Mouse (Mus musculus): ENCODE results near the gene Antxr1. TPM values are rescaled to one million over a fixed set of nuclear protein-coding genes. Genes with fewer than 3 reads are reported as not detected.

Gene Antxr1
- polyA plus RNA-seq, 1 experiment from 2014 or later, result 0.47 TPM

GRCm38 (mm10) chr6:87248226-87248834 is 87.3 kb downstream of the Antxr1 start:
- no peak overlapping the region for H3K9ac ChIP-seq (replicated peaks)
- WGBS (ENCODE audit: insufficient replicate concordance), result 43% methylated on average over 9 of the region's 9 CpGs
- DNase-seq, result no peak

DNA sequence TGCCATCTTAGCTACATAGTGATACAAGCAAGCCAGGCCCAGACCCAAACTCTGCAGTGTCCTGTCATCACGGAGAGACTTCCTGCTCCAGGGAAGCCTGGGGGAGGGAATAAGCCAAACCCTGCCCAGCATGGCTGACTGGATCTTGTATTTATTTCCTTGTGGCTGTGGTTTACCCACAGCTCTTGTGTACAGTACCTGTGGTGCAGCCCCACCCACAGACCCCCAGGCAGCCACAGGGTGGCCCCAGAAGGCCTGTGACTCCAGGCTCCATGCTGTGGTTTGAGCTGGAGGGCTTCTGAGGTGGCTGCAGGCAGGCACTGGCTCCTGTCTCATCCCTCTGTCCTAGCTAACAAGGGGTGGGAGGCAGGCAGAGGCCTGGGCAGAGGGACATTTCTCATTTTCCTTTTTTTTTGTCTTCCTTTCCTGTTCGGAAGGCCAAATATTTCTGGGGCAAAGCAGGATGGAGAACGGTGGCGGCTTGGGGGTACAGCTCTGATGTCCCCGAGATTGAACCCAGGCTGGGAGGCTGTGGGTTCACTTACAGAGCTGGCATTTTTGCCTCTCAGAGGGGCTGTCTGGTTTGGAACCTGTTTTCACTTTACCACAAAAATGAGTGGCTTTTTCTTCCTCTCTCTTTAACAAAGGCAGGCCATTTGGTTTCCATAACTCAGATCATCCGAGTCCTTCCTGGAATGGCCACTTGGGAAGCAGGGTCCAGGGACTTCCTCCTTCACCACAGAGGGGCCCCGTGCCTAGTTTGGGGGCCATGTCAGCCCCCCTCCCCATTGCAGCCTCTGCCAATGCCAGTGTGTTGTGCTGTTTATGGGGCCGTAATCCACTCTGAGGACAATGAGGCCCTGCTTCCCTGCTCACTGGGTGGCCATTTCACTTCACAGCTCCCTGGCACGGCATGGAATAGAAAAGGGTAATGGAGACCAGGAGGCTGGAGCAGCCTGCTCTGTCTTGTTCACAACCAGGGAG is 91.2 kb downstream of the Antxr1 start:
- no peaks in the 10 kb centered on the region for H3K27me3 ChIP-seq (ENCODE audit: insufficient read depth, low read length)
- no peak overlapping the region for H3K4me2 ChIP-seq (ENCODE audit: low read depth, low read length)
- H3K9me3 ChIP-seq (ENCODE audit: low read length), result no peaks in the 10 kb centered on the region
- peaks cover 3% of the 10 kb centered on the region for H3K4me1 ChIP-seq (ENCODE audit: insufficient read depth)
- TF ChIP-seq CTCF (IDR thresholded peaks at IDR 0.05; ENCODE audit: low read depth) (no peak), EP300 (IDR thresholded peaks at IDR 0.05; ENCODE audit: low read depth) (no peak)
- DNase-seq (no peak), ATAC-seq (no peak)
- H3K27ac ChIP-seq (ENCODE audit: low read depth), result no peak overlapping the region
- no peak overlapping the region for H3K4me3 ChIP-seq (ENCODE audit: low read depth, low read length)
- 73% methylated on average over 9 of the region's 9 CpGs for WGBS (ENCODE audit: insufficient replicate concordance)
- H3K9ac ChIP-seq (replicated peaks), result no peak overlapping the region
- no peaks in the 10 kb centered on the region for H3K36me3 ChIP-seq (replicated peaks; ENCODE audit: insufficient read depth, low read length)

More at GRCm38 (mm10) chr6:87248226-87248834, 87.3 kb downstream of the Antxr1 start:
- Histone ChIP-seq H3K27ac (ENCODE audit: low read depth) (no peak overlapping the region), H3K27me3 (ENCODE audit: insufficient read depth, low read length) (no peaks in the 10 kb centered on the region), H3K36me3 (replicated peaks; ENCODE audit: insufficient read depth, low read length) (no peaks in the 10 kb centered on the region), H3K4me1 (ENCODE audit: insufficient read depth) (peaks cover 3% of the 10 kb centered on the region), H3K9me3 (ENCODE audit: low read length) (no peaks in the 10 kb centered on the region), H3K4me2 (ENCODE audit: low read depth, low read length) (no peak overlapping the region), H3K4me3 (ENCODE audit: low read depth, low read length) (no peak overlapping the region)
- TF ChIP-seq CTCF (IDR thresholded peaks at IDR 0.05; ENCODE audit: low read depth), result no peak
- no peak for TF ChIP-seq EP300 (IDR thresholded peaks at IDR 0.05; ENCODE audit: low read depth)
- ATAC-seq, result peak; percentile 15; the same call in 1 of the 2 replicates

- DNase-seq, result no peak
- no peak for ATAC-seq
- no peak overlapping the region for H3K27ac ChIP-seq (ENCODE audit: low read depth)
- H3K4me3 ChIP-seq (ENCODE audit: low read depth, low read length), result no peak overlapping the region
- no peaks in the 10 kb centered on the region for H3K27me3 ChIP-seq (ENCODE audit: insufficient read depth, low read length)
- H3K36me3 ChIP-seq (replicated peaks; ENCODE audit: insufficient read depth, low read length), result no peaks in the 10 kb centered on the region
- no peaks in the 10 kb centered on the region for H3K9me3 ChIP-seq (ENCODE audit: low read length)
- no peaks in the 10 kb centered on the region for H3K4me1 ChIP-seq (ENCODE audit: insufficient read depth)
- TF ChIP-seq CTCF (IDR thresholded peaks at IDR 0.05; ENCODE audit: low read depth), result no peak
- TF ChIP-seq EP300 (IDR thresholded peaks at IDR 0.05; ENCODE audit: low read depth), result no peak
- no peak overlapping the region for H3K4me2 ChIP-seq (ENCODE audit: low read depth, low read length)
- H3K9ac ChIP-seq (replicated peaks), result no peak overlapping the region
- 42% methylated on average over 4 of the region's 4 CpGs for WGBS (ENCODE audit: insufficient replicate concordance)
These were observed 98.4 kb downstream of the Antxr1 start for GRCm38 (mm10) chr6:87237260-87237659.

- no peaks in the 10 kb centered on the region for H3K9me3 ChIP-seq (ENCODE audit: low read length)
These were observed 99.6 kb downstream of the Antxr1 start for GRCm38 (mm10) chr6:87236061-87236460.

DNA sequence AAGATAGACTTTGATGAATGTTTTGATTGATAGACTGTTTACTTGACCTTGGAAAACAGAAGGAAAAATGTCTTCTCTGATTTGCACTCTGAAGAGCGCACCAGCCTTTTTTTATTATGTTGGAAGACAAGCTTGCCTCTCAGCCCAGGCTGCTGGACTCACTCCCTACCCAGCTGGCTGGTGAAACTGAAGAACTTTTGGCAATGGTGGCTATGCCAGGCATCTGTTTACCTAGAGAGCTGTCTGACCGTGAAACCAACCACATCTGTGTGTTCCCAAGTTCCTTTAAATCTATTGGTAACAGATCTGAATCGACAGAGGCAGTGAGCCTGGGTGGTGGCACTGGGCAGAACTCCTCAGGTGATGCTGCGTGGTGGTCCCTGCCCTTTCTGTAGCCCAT is 102.5 kb downstream of the Antxr1 start:
- H3K4me2 ChIP-seq (ENCODE audit: low read depth, low read length), result no peak overlapping the region
- H3K4me1 ChIP-seq (ENCODE audit: insufficient read depth), result no peaks in the 10 kb centered on the region
- no peak overlapping the region for H3K27ac ChIP-seq (ENCODE audit: low read depth)
- DNase-seq (no peak), ATAC-seq (no peak)
- H3K36me3 ChIP-seq (replicated peaks; ENCODE audit: insufficient read depth, low read length), result no peaks in the 10 kb centered on the region
- H3K9ac ChIP-seq (replicated peaks), result no peak overlapping the region
- H3K9me3 ChIP-seq (ENCODE audit: low read length), result peaks cover 4% of the 10 kb centered on the region; the same call in 1 of the 2 replicates
- H3K27me3 ChIP-seq (ENCODE audit: insufficient read depth, low read length), result no peaks in the 10 kb centered on the region
- 68% methylated on average over 4 of the region's 4 CpGs for WGBS (ENCODE audit: insufficient replicate concordance)
- TF ChIP-seq EP300 (IDR thresholded peaks at IDR 0.05; ENCODE audit: low read depth) (no peak), CTCF (IDR thresholded peaks at IDR 0.05; ENCODE audit: low read depth) (no peak)
- no peak overlapping the region for H3K4me3 ChIP-seq (ENCODE audit: low read depth, low read length)

More at GRCm38 (mm10) chr6:87236061-87236460, 99.6 kb downstream of the Antxr1 start:
- Histone ChIP-seq H3K27ac (ENCODE audit: low read depth) (no peak overlapping the region), H3K4me3 (ENCODE audit: low read depth, low read length) (no peak overlapping the region), H3K4me2 (ENCODE audit: low read depth, low read length) (no peak overlapping the region), H3K36me3 (replicated peaks; ENCODE audit: insufficient read depth, low read length) (no peaks in the 10 kb centered on the region), H3K9ac (replicated peaks) (no peak overlapping the region), H3K4me1 (ENCODE audit: insufficient read depth) (no peaks in the 10 kb centered on the region), H3K27me3 (ENCODE audit: insufficient read depth, low read length) (no peaks in the 10 kb centered on the region)
- 60% methylated on average over 8 of the region's 8 CpGs for WGBS (ENCODE audit: insufficient replicate concordance)
- DNase-seq (no peak), ATAC-seq (no peak)
- TF ChIP-seq CTCF (IDR thresholded peaks at IDR 0.05; ENCODE audit: low read depth), result peak; percentile 25; the same call in 1 of the 2 replicates
- no peak for TF ChIP-seq EP300 (IDR thresholded peaks at IDR 0.05; ENCODE audit: low read depth)

GRCm38 (mm10) chr6:87230041-87230440 is 105.6 kb downstream of the Antxr1 start:
- Histone ChIP-seq H3K27me3 (ENCODE audit: insufficient read depth, low read length) (no peaks in the 10 kb centered on the region), H3K4me1 (ENCODE audit: insufficient read depth) (no peaks in the 10 kb centered on the region), H3K27ac (ENCODE audit: low read depth) (no peak overlapping the region), H3K4me2 (ENCODE audit: low read depth, low read length) (no peak overlapping the region), H3K36me3 (replicated peaks; ENCODE audit: insufficient read depth, low read length) (no peaks in the 10 kb centered on the region), H3K9ac (replicated peaks) (no peak overlapping the region), H3K4me3 (ENCODE audit: low read depth, low read length) (no peak overlapping the region), H3K9me3 (ENCODE audit: low read length) (peaks cover 4% of the 10 kb centered on the region; the same call in 1 of the 2 replicates)
- DNase-seq, result no peak
- TF ChIP-seq CTCF (IDR thresholded peaks at IDR 0.05; ENCODE audit: low read depth) (no peak), EP300 (IDR thresholded peaks at IDR 0.05; ENCODE audit: low read depth) (no peak)
- no peak for ATAC-seq
- 85% methylated on average over 2 of the region's 2 CpGs for WGBS (ENCODE audit: insufficient replicate concordance)
